Mouse (Mus musculus): ENCODE results near the gene Slc25a3.

- TF ChIP-seq CTCF (IDR thresholded peaks at IDR 0.05; ENCODE audit: low read depth, low read length), result no peak
- no peak for TF ChIP-seq POLR2A (IDR thresholded peaks at IDR 0.05; ENCODE audit: borderline replicate concordance, low read depth, low read length)
Observed at GRCm38 (mm10) chr10:91080540-91080939, 43.3 kb downstream of the Slc25a3 start.
